Mouse (Mus musculus): Measurements from ENCODE around the gene Usp49.

GRCm38 (mm10) chr17:47689894-47690293, 59.4 kb downstream of the Usp49 start:
- TF ChIP-seq CTCF (IDR thresholded peaks at IDR 0.05; ENCODE audit: low read depth) (no peak), EP300 (IDR thresholded peaks at IDR 0.05; ENCODE audit: low read depth) (no peak)
